Mouse (Mus musculus): Measurements from ENCODE around the gene Stk25. TPM values are rescaled to one million over a fixed set of nuclear protein-coding genes. Genes with fewer than 3 reads are reported as not detected.

The Stk25 gene
- total RNA-seq, 2 experiments from 2014 or later, result 6.0 to 7.9 TPM

DNA sequence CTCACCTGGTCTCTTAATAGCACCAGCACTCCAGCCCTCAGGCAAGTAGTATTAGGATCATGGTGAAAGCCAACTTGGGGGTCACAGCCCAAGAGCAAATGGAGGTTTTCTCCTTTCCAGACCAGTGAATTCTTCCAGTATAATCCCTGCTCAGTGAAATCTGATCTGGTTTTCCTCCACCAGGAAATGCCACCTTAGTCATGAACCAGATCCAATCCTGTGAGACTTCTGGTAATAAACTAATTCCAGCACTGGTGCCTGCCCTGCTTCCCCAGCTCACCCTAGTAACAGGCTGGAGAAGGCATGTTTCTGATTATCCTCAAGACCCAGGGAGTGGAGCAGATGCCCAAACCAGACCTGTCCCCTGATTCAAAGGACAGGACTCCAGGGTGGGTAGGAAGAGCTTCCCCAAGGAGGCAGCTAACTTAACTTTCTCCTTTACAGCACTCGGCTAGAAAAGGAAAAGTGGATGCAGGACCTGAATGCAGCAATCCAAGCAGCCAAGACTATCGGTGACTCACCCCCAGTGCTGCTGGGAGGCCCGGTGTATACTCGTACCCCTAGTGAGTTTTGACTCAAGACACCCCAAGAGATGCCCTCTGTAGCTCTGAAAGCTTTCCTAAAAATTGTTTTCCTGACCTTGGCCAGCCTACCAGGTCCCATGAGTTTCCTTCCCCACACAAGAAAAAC is 40.3 kb downstream of the Stk25 start:
- no peak for ATAC-seq (replicated peaks; ENCODE audit: low FRiP score, poor library complexity, severe bottlenecking)

- no peak for ATAC-seq (replicated peaks; ENCODE audit: low FRiP score, poor library complexity, severe bottlenecking)
These were observed 48.7 kb downstream of the Stk25 start for GRCm38 (mm10) chr1:93609762-93610161.

- ATAC-seq (replicated peaks; ENCODE audit: low FRiP score, poor library complexity, severe bottlenecking), result no peak
These were observed 49.7 kb downstream of the Stk25 start for GRCm38 (mm10) chr1:93608696-93609245.

- no peak for ATAC-seq (replicated peaks; ENCODE audit: low FRiP score, poor library complexity, severe bottlenecking)
These were observed 51.1 kb downstream of the Stk25 start for GRCm38 (mm10) chr1:93607090-93608083.

DNA sequence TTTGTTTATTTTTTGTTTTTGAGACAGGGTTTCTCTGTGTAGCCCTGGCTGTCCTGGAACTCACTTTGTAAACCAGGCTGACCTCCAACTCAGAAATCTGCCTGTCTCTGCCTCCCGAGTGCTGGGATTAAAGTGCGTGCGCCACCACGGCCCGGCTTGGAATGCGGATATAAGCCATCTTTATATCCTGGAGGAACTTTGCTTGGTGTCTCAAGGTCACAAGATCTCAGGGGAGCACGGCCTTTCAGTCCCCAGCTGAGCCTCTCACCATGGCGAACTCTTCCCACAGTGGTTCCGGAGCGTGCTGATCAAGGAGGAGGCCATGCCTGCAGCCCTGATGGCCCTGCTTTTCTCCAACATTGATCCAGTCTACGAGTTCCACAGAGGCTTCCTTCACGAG is 54.5 kb downstream of the Stk25 start:
- ATAC-seq (replicated peaks; ENCODE audit: low FRiP score, poor library complexity, severe bottlenecking), result no peak

DNA sequence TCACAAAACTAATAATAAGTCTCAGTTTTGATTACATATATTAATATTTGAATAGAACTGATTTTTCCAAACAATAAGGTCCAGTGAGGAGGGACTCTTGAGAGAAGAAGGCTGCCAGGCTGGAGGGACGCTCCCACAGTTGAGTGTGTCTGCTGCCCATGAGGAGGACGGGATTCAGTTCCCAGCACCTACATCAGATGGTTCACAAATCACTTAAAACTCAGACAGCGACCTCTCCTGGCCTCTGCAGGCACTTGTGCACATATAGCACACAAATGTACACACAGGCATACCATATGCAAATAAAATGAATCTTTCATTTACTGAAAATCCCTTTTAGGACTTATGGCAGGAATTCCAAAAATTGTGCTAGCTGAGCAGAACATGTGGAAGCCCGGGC is 55.5 kb downstream of the Stk25 start:
- ATAC-seq (replicated peaks; ENCODE audit: low FRiP score, poor library complexity, severe bottlenecking), result no peak

DNA sequence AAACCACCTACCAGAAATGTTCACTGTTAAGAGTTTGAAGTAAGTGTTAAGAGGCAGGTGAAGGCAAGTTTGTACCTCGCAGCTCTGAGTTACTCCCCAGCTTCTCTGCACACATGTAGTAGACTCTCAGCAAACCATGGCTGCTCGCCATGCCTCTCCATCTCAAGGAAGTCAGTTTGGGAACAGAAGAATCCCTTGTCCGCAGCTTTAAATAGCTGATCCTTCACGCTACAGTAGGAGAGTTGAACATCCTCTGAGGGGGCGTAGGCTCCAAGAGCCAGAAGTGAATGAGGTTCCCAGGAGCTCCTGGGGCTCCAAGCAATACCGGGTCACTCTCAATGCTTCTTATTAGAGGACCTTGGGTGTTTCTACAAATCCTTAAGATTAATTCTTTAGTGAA is 62.5 kb downstream of the Stk25 start:
- ATAC-seq (replicated peaks; ENCODE audit: low FRiP score, poor library complexity, severe bottlenecking), result no peak

DNA sequence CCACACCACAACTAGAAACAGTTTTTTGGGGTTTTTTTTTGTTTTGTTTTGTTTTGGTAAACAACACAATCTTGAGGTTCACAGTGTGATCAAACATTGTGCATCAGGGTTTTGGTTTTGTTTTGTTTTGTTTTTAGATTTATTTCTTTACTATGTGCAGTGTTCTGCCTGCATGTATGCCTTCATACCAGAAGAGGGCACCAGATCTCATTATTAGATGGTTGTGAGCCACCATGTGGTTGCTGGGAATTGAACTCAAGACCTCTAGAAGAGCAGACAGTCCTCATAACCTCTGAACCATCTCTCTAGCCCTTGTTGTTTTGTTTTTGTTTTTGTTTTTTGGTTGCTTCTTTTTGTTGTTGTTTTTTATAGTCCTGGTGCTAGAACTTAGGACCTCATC is 64.5 kb downstream of the Stk25 start:
- no peak for ATAC-seq (replicated peaks; ENCODE audit: low FRiP score, poor library complexity, severe bottlenecking)

- ATAC-seq (replicated peaks; ENCODE audit: low FRiP score, poor library complexity, severe bottlenecking), result no peak
These were observed 70.1 kb downstream of the Stk25 start for GRCm38 (mm10) chr1:93588346-93588745.

DNA sequence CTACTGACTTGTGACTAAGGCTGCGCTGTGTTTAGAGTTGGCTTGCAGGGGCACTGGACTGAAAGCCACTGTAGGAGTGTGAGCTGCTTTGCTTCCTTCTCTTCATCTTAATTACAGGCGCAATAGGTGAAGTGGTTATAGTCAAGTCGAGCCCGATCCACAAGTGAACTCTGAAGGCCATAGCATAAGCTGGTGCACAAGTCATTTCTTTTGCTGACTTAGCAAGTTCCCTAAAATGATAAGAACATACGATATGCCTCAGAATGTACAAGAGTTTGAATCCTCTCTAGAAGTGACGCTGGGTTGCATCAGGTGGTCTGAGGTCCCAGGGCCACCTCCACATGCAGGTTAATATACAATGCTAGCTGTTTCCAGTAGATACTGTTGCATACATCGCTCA is 76.9 kb downstream of the Stk25 start:
- ATAC-seq (replicated peaks; ENCODE audit: low FRiP score, poor library complexity, severe bottlenecking), result no peak

DNA sequence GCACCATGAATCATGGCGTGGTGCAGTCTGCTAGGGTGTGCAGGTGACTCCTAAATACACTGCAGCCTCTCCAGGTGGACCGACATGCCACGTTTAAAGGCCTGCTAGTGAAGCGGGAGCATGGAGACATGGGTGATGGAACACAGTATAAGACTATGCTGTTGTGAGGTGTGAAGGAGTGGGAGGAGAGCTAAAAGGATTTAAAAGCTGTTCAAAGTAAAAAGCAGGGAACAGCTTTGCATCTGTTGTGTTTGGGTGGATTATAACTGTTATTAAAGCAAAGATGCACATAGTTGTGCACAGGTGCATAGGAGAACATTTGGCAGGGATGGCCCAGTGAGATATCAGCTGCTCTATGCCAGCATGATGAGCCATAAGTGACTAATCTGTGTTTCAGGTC is 80.6 kb downstream of the Stk25 start:
- ATAC-seq (replicated peaks; ENCODE audit: low FRiP score, poor library complexity, severe bottlenecking), result no peak

DNA sequence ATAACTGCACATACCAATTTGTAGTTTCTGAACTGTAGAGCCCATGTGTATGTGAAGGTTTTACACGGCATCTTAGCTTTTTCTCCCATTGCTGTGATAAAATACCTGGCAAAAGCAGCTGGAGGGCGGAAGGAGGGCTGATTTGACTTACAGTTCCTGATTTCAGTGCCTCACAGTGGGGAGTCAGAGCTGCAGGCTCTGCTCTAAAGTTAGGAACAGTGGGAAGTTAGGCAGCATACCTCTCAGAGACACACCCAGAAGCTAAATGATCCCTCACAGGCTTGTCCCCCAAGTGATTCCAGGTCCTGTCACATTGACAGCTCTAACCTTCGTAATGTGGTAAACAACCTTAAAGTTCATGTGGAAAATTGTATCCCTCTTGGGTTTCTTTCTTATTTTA is 81.4 kb downstream of the Stk25 start:
- no peak for ATAC-seq (replicated peaks; ENCODE audit: low FRiP score, poor library complexity, severe bottlenecking)

Other genes starting within 250 kb of the Stk25 start
- gene Hdlbp, start 179.8 kb downstream of the Stk25 start, total RNA-seq (2015; ENCODE audit: low replicate concordance), result 38.5 and 57.5 TPM in 2 replicates
- 37.7 and 44.2 TPM in 2 replicates for gene Hdlbp, start 179.8 kb downstream of the Stk25 start, total RNA-seq (2017; ENCODE audit: low replicate concordance)
- not detected in 2 replicates for gene Farp2, start 146.6 kb downstream of the Stk25 start, total RNA-seq (2015; ENCODE audit: low replicate concordance)
- 0.09 and 0.14 TPM in 2 replicates for gene Farp2, start 146.6 kb downstream of the Stk25 start, total RNA-seq (2017; ENCODE audit: low replicate concordance)
- not detected in 2 replicates for gene Bok, start 27.0 kb upstream of the Stk25 start, total RNA-seq (2015; ENCODE audit: low replicate concordance)
- not detected in 2 replicates for gene Bok, start 27.0 kb upstream of the Stk25 start, total RNA-seq (2017; ENCODE audit: low replicate concordance)
- 12.3 and 20.7 TPM in 2 replicates for gene Atg4b, start 92.8 kb upstream of the Stk25 start, total RNA-seq (2015; ENCODE audit: low replicate concordance)
- 20.8 and 21.0 TPM in 2 replicates for gene Atg4b, start 92.8 kb upstream of the Stk25 start, total RNA-seq (2017; ENCODE audit: low replicate concordance)
- gene Thap4, start 96.2 kb upstream of the Stk25 start, total RNA-seq (2015; ENCODE audit: low replicate concordance), result 6.3 and 15.0 TPM in 2 replicates
- 1.4 and 6.1 TPM in 2 replicates for gene Thap4, start 96.2 kb upstream of the Stk25 start, total RNA-seq (2017; ENCODE audit: low replicate concordance)
- gene Dtymk, start 143.3 kb upstream of the Stk25 start, total RNA-seq (2015; ENCODE audit: low replicate concordance), result 41.9 and 43.5 TPM in 2 replicates
- gene Dtymk, start 143.3 kb upstream of the Stk25 start, total RNA-seq (2017; ENCODE audit: low replicate concordance), result 33.8 and 74.4 TPM in 2 replicates
- 2.9 and 4.4 TPM in 2 replicates for gene Ing5, start 145.3 kb upstream of the Stk25 start, total RNA-seq (2015; ENCODE audit: low replicate concordance)
- gene Ing5, start 145.3 kb upstream of the Stk25 start, total RNA-seq (2017; ENCODE audit: low replicate concordance), result 7.5 and 11.7 TPM in 2 replicates
- 7.9 and 12.5 TPM in 2 replicates for gene D2hgdh, start 166.2 kb upstream of the Stk25 start, total RNA-seq (2015; ENCODE audit: low replicate concordance)
- gene D2hgdh, start 166.2 kb upstream of the Stk25 start, total RNA-seq (2017; ENCODE audit: low replicate concordance), result 11.8 and 13.6 TPM in 2 replicates
- not detected in 2 replicates for gene Gal3st2, start 202.6 kb upstream of the Stk25 start, total RNA-seq (2015; ENCODE audit: low replicate concordance)
- not detected in 2 replicates for gene Gal3st2, start 202.6 kb upstream of the Stk25 start, total RNA-seq (2017; ENCODE audit: low replicate concordance)